Mouse (Mus musculus): ENCODE measurements at regions not wholly inside any gene's neighbourhood (a gene's known extent, or its start where the extent isn't known, plus 50 kb on each side); places are given as distances from the start of the nearest gene placed in this dataset.

DNA sequence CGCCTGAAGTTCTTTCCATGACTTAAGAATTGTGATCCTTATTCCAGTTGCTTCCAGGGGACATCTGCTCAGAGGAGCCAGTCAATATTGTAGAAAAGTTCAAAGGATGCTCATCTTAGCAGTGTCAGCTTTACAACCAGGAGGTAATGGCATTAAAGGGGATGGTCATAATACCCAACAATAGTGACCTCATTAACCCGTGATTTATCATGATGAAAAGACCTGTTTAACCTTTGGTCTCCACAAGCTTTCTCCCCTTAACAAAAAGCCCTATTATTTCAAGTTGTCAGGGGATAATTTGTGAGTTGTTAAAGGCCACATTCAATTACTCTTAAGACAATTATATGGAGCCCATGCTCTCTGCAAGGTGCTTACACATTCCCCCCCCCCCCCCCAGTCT, 54.3 kb upstream of the Htatip2 start:
- peaks cover 28% of the 10 kb centered on the region for H3K4me1 ChIP-seq
- H3K9me3 ChIP-seq, result no peaks in the 10 kb centered on the region
- H3K4me2 ChIP-seq, result no peak overlapping the region
- H3K4me3 ChIP-seq (replicated peaks), result no peak overlapping the region
- peaks cover 83% of the 10 kb centered on the region for H3K27me3 ChIP-seq
- WGBS, result 6% methylated on average over 2 of the region's 2 CpGs
- no peak overlapping the region for H3K9ac ChIP-seq
- no peaks in the 10 kb centered on the region for H3K36me3 ChIP-seq (replicated peaks)
- no peak for ATAC-seq (ENCODE audit: low FRiP score)
- no peak overlapping the region for H3K27ac ChIP-seq

DNA sequence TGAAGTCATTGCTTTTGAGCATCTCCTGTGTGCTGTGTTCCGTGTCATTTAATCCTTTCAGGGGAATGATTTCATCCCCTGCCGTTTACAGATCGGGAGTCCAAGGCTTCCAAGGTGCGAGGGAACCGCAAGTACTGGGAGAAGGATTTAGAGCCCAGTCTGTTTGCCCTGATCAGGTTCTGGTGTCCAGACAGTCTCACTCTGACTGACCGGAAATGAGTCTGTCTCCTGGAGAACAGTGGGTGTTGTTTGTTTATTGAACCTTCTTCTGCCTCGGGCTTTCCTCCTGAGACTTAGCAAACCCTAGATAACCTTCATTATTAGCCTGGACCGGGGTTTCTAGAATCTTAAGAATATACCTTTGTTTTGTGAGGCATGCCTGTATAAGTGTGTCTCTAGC, 58.2 kb upstream of the Htatip2 start:
- Histone ChIP-seq H3K4me1 (peaks cover 43% of the 10 kb centered on the region), H3K4me2 (no peak overlapping the region)
- WGBS, result 12% methylated on average over 8 of the region's 8 CpGs

GRCm38 (mm10) chr7:49700024-49700390, 58.9 kb upstream of the Htatip2 start:
- Histone ChIP-seq H3K9ac (no peak overlapping the region), H3K27ac (no peak overlapping the region), H3K27me3 (peaks cover 89% of the 10 kb centered on the region), H3K9me3 (no peaks in the 10 kb centered on the region), H3K4me2 (peak overlapping the region; percentile 24; the same call in 1 of the 2 replicates), H3K4me1 (peaks cover 43% of the 10 kb centered on the region), H3K4me3 (replicated peaks) (no peak overlapping the region), H3K36me3 (replicated peaks) (no peaks in the 10 kb centered on the region)
- 23% methylated on average over 15 of the region's 15 CpGs for WGBS
- no peak for ATAC-seq (ENCODE audit: low FRiP score)

More for the DNA sequence above, 58.2 kb upstream of the Htatip2 start:
- Histone ChIP-seq H3K27me3 (peaks cover 96% of the 10 kb centered on the region), H3K9me3 (no peaks in the 10 kb centered on the region), H3K27ac (no peak overlapping the region), H3K4me3 (replicated peaks) (no peak overlapping the region), H3K9ac (no peak overlapping the region), H3K36me3 (replicated peaks) (no peaks in the 10 kb centered on the region)
- ATAC-seq (ENCODE audit: low FRiP score), result no peak

GRCm38 (mm10) chr7:49699107-49700023, 59.5 kb upstream of the Htatip2 start:
- 6% methylated on average over 13 of the region's 13 CpGs for WGBS
- Histone ChIP-seq H3K4me1 (peaks cover 43% of the 10 kb centered on the region), H3K36me3 (replicated peaks) (no peaks in the 10 kb centered on the region), H3K9me3 (no peaks in the 10 kb centered on the region), H3K4me2 (peak overlapping the region; percentile 24; the same call in 1 of the 2 replicates), H3K4me3 (replicated peaks) (no peak overlapping the region), H3K9ac (no peak overlapping the region), H3K27me3 (peaks cover 88% of the 10 kb centered on the region), H3K27ac (no peak overlapping the region)
- ATAC-seq (ENCODE audit: low FRiP score), result peak; percentile 66

DNA sequence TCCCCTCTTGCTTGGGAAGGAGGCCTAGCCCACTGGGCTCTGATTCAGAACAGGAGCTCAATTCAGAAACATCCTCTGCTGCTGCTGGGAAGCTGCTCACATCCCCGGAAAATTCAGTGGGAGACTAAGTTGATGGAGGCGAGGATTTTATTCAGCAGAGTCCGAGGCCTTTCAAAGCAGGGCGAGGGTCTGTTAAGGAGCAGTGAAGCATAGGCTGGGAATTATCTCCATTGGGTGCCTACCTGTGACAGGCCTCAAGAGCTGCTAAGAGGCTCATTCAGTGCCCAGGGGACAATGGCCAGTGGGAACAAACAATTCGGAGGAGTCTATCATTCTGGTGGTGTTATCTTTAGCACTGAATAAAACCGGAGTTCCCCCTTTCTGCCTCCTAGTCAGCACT, 59.6 kb upstream of the Dbx1 start:
- peaks cover 89% of the 10 kb centered on the region for H3K27me3 ChIP-seq
- no peaks in the 10 kb centered on the region for H3K36me3 ChIP-seq (replicated peaks)
- WGBS, result 6% methylated on average over 6 of the region's 6 CpGs
- H3K9me3 ChIP-seq, result no peaks in the 10 kb centered on the region
- H3K4me2 ChIP-seq, result no peak overlapping the region
- 0 out of 2 replicates have a peak, but pooled peaks have one; percentile 13 for ATAC-seq (ENCODE audit: low FRiP score)
- no peak overlapping the region for H3K4me3 ChIP-seq (replicated peaks)
- peaks cover 36% of the 10 kb centered on the region for H3K4me1 ChIP-seq
- H3K9ac ChIP-seq, result no peak overlapping the region
- no peak overlapping the region for H3K27ac ChIP-seq

- Histone ChIP-seq H3K4me2 (no peak overlapping the region), H3K9ac (no peak overlapping the region), H3K27ac (no peak overlapping the region), H3K36me3 (replicated peaks) (no peaks in the 10 kb centered on the region), H3K4me3 (replicated peaks) (no peak overlapping the region), H3K27me3 (peaks cover 90% of the 10 kb centered on the region), H3K4me1 (peaks cover 22% of the 10 kb centered on the region), H3K9me3 (no peaks in the 10 kb centered on the region)
- WGBS, result 44% methylated on average over 6 of the region's 6 CpGs
- ATAC-seq (ENCODE audit: low FRiP score), result no peak
These were observed 52.9 kb upstream of the Dbx1 start for GRCm38 (mm10) chr7:49689546-49689945.

DNA sequence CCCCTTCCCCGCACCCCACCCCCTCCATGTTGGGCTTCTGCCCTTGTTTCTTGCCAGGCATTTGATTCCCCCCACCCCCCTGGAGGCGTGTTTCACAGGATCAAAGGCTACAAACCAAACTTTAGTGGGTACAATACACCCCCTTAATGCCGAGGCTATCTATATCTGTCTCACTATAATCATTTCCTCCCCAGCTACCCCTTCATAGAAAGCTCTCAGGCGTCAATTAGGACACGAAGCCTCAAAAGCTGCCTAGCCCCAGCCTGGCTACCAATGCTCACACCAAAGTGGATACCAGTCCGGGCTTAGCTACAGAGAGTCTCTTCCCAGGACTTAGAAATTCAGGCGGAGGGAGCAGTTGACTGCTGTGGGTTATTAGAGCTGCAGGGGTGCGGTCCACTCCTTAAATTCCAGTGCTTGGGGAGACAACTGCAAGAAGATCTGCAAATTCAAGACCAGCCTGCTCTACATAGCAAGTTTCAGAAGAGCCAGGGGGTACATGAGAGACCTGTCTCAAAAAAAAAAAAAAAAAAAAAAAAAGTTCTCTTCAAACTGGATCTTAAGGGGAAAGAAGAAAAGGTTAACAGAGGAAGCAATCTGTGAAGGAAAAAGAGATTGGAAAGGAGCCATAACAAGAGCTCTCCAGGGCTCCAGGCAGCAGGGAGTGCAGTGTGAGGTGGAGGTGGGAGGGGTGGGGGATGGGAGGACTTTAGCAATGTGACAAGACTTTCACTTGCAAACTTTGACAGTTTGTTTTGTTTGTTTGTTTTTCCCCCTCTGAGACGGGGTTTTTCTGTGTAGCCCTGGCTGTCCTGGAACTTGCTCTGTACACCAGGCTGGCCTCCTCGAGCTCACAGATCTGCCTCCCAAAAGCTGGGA, 52.1 kb upstream of the Dbx1 start:
- Histone ChIP-seq H3K9ac (no peak overlapping the region), H3K27me3 (peaks cover 90% of the 10 kb centered on the region), H3K27ac (no peak overlapping the region), H3K4me1 (peaks cover 22% of the 10 kb centered on the region), H3K36me3 (replicated peaks) (no peaks in the 10 kb centered on the region), H3K4me2 (no peak overlapping the region), H3K9me3 (no peaks in the 10 kb centered on the region), H3K4me3 (replicated peaks) (no peak overlapping the region)
- WGBS, result 4% methylated on average over 10 of the region's 10 CpGs
- no peak for ATAC-seq (ENCODE audit: low FRiP score)

- H3K27me3 ChIP-seq, result peaks cover 89% of the 10 kb centered on the region
- no peak overlapping the region; the same call in 1 of the 2 replicates for H3K4me2 ChIP-seq
- 9% methylated on average over 10 of the region's 10 CpGs for WGBS
- no peak overlapping the region for H3K4me3 ChIP-seq (replicated peaks)
- H3K4me1 ChIP-seq, result peaks cover 22% of the 10 kb centered on the region
- H3K9ac ChIP-seq, result no peak overlapping the region
- H3K9me3 ChIP-seq, result no peaks in the 10 kb centered on the region
- H3K36me3 ChIP-seq (replicated peaks), result no peaks in the 10 kb centered on the region
- no peak overlapping the region for H3K27ac ChIP-seq
- no peak for ATAC-seq (ENCODE audit: low FRiP score)
These were observed 51.2 kb upstream of the Dbx1 start for GRCm38 (mm10) chr7:49687658-49688376.

GRCm38 (mm10) chr7:49686992-49687391, 50.3 kb upstream of the Dbx1 start:
- peak; percentile 51 for ATAC-seq (ENCODE audit: low FRiP score)
- Histone ChIP-seq H3K4me2 (no peak overlapping the region), H3K27ac (no peak overlapping the region), H3K9ac (no peak overlapping the region), H3K27me3 (peaks cover 89% of the 10 kb centered on the region), H3K4me1 (peaks cover 22% of the 10 kb centered on the region), H3K36me3 (replicated peaks) (no peaks in the 10 kb centered on the region), H3K9me3 (no peaks in the 10 kb centered on the region), H3K4me3 (replicated peaks) (no peak overlapping the region)
- 7% methylated on average over 11 of the region's 11 CpGs for WGBS

All from forebrain, embryonic 12.5 days (tissue).